Mouse (Mus musculus) E14TG2a.4 (cell line): ENCODE data around the gene Cdca4.

Experiments used
- CTCF ChIP-seq: conservative IDR thresholded peaks from 2 replicates; pipeline ENCODE4 v1.5.1; 2014; ENCODE audit warnings: low read length
- POU5F1 ChIP-seq: IDR thresholded peaks from 2 replicates; pipeline ENCODE4 v1.6.1; 2014; ENCODE audit warnings: low read length, borderline replicate concordance

DNA sequence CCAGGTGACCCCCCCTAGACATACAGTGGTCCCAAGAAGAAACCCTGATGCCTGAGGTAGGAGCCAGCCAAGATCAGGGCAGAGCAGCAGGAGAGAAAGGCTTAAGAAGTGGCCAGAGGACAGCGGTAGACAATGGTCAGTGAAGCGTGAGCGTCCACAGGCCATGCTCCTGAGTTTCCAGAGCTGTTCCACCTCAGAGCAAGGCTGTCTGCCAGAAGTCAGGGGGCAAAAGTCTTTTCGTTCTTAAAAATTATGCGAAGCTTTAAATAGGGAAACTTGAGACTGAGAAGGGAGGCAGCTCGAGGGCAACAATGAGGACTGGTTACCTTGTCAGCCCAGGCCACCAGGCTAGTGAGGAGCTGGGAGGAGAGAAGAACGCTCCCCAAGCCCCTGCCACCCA, 15.9 kb downstream of the Cdca4 start:
- TF ChIP-seq CTCF = no peak
- TF ChIP-seq POU5F1 = no peak
